25 mouse cellular contexts compared by ENCODE assay signal in the genomic region with DNA sequence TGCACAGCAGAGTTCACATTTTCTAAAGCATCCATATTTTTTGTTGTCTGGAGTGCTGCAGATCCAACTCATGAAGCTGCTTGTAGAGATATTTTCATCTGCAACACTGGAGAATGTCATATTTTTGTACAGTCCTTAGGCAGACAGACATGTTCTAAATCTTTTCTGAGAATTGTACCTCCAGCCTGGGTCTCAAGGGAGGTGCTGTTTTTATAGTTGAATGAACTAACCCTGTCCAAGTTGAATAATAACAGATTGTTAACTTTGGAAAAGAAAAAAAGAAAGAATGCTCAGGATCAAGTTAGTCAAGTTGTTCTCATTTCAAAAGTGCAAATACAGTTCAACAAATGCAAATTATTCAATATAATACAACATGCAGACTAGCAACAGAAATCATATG.
"Had no signal": no experiment of that assay in that cellular context is flagged by ENCODE, and none has a peak within 500 bp of the region (broad histone marks: within the 10 kb centered on the region; RNA-seq: fewer than 3 reads in every experiment).

No protein-coding gene starts in this region.

- H3K9ac ChIP-seq: heart, embryonic 12.5 days; hindbrain, embryonic 13.5 days; hindbrain, embryonic 15.5 days; intestine, embryonic 15.5 days; limb, embryonic 12.5 days; liver, embryonic 13.5 days; liver, embryonic 15.5 days; liver, postnatal 0 days had no signal

- H3K4me2 ChIP-seq: heart, embryonic 12.5 days; hindbrain, embryonic 13.5 days; hindbrain, embryonic 15.5 days; intestine, embryonic 15.5 days; limb, embryonic 12.5 days; liver, embryonic 11.5 days; liver, embryonic 13.5 days; liver, embryonic 15.5 days had no signal

- H3K4me1 ChIP-seq: heart, embryonic 10.5 days; heart, embryonic 12.5 days; hindbrain, embryonic 13.5 days; hindbrain, embryonic 15.5 days; intestine, embryonic 15.5 days; limb, embryonic 10.5 days; limb, embryonic 12.5 days; liver, embryonic 13.5 days; liver, embryonic 15.5 days had no signal

- DNase-seq: gastrocnemius, postnatal 14 days; gastrocnemius, postnatal 36 days; heart, adult 11 months; heart, postnatal 14 days; heart, postnatal 36 days; kidney, adult 18-20 months; kidney, postnatal 14 days; kidney, postnatal 4 days; liver; liver, embryonic 13.5 days; liver, postnatal 0 days had no signal

- ATAC-seq: hindbrain, postnatal 0 days; intestine, embryonic 15.5 days; intestine, postnatal 0 days; liver, postnatal 0 days had no signal

- H3K9me3 ChIP-seq: heart, embryonic 10.5 days; heart, embryonic 12.5 days; hindbrain, embryonic 13.5 days; hindbrain, embryonic 15.5 days; intestine, embryonic 15.5 days; limb, embryonic 10.5 days; limb, embryonic 12.5 days; liver, embryonic 13.5 days; liver, embryonic 15.5 days had no signal

- H3K4me3 ChIP-seq: heart, embryonic 10.5 days; heart, embryonic 12.5 days; hindbrain, embryonic 13.5 days; hindbrain, embryonic 15.5 days; intestine, embryonic 15.5 days; layer of hippocampus, adult 2 months; left cerebral cortex, adult 2 months; limb, embryonic 10.5 days; limb, embryonic 12.5 days; liver, embryonic 13.5 days; liver, embryonic 15.5 days had no signal

- H3K27me3 ChIP-seq: heart, embryonic 12.5 days; hindbrain, embryonic 13.5 days; hindbrain, embryonic 15.5 days; intestine, embryonic 15.5 days; limb, embryonic 12.5 days; liver, embryonic 13.5 days; liver, embryonic 15.5 days had no signal

- H3K36me3 ChIP-seq: intestine, embryonic 15.5 days; liver, embryonic 15.5 days had no signal

- H3K27ac ChIP-seq: heart, embryonic 10.5 days; hindbrain, embryonic 13.5 days; hindbrain, embryonic 15.5 days; hindbrain, postnatal 0 days; intestine, embryonic 15.5 days; kidney, postnatal 0 days; layer of hippocampus, adult 2 months; left cerebral cortex, adult 2 months; limb, embryonic 10.5 days; limb, embryonic 12.5 days; liver, embryonic 13.5 days; liver, embryonic 15.5 days had no signal
